Mouse (Mus musculus) liver, embryonic 14.5 days (tissue): Measurements from ENCODE around the gene Catsperb. TPM values are rescaled to one million over a fixed set of nuclear protein-coding genes. Genes with fewer than 3 reads are reported as not detected.
"Not testable (repeated sequence)": the region's sequence is repeated elsewhere in the genome, so short reads cannot be mapped to it uniquely, and the experiment has no call there.

Source experiments
- ATAC-seq: fragments of 200-750 bp; cut with Nextera tagmentation; 2 replicates; pipeline ENCODE4 v1.8.0; 2017; ENCODE audit warnings: moderate number of reproducible peaks, mild to moderate bottlenecking, moderate library complexity; ENCODE audit not compliant: insufficient read depth
- DNase-seq, 3 experiments: peaks; one replicate each; pipeline ENCODE4 v3.0.0-alpha.2; 2012 to 2013; ENCODE audit warnings: low read depth in 3 of 3, low spot score in 3 of 3
- H3K27ac ChIP-seq: fragments of 300-500 bp; sonication (generic); 2 replicates; pipeline ENCODE4 v1.5.1; 2014; ENCODE audit warnings: moderate library complexity, mild to moderate bottlenecking, control low read depth, inconsistent platforms
- H3K27me3 ChIP-seq: fragments of 300-500 bp; sonication (generic); 2 replicates; pipeline ENCODE4 v1.6.1; 2014; ENCODE audit warnings: mild to moderate bottlenecking, low read length, moderate library complexity; ENCODE audit not compliant: control insufficient read depth, insufficient read depth
- H3K36me3 ChIP-seq: fragments of 300-500 bp; sonication (generic); replicated peaks from 2 replicates; pipeline ENCODE4 v1.6.1; 2014; ENCODE audit warnings: low read depth; ENCODE audit not compliant: control insufficient read depth, insufficient read depth
- H3K4me1 ChIP-seq, 2 experiments: fragments of 200-500 bp in 1 of 2; fragments of 300-500 bp in 1 of 2; sonication (generic) in 1 of 2; replicated peaks; 2 replicates each; pipeline ENCODE4 v1.6.1; 2012 to 2014; ENCODE audit warnings: antibody characterized with exemption in 1 of 2, inconsistent platforms in 1 of 2, low read length in 1 of 2; ENCODE audit not compliant: control insufficient read depth in 2 of 2, insufficient read depth in 2 of 2
- H3K4me2 ChIP-seq: fragments of 300-500 bp; sonication (generic); 2 replicates; pipeline ENCODE4 v1.6.1; 2014; ENCODE audit warnings: low read depth, mild to moderate bottlenecking, control low read depth, moderate library complexity
- H3K4me3 ChIP-seq, 2 experiments: fragments of 200-500 bp in 1 of 2; fragments of 300-500 bp in 1 of 2; sonication (generic) in 1 of 2; 2 replicates each; pipeline ENCODE4 v1.5.1; 2012 to 2014; ENCODE audit warnings: low read depth in 2 of 2, low read length in 2 of 2, mild to moderate bottlenecking in 2 of 2, control low read depth in 1 of 2, inconsistent platforms in 1 of 2, moderate library complexity in 1 of 2; ENCODE audit not compliant: insufficient read depth in 1 of 2
- H3K9ac ChIP-seq: fragments of 300-500 bp; sonication (generic); replicated peaks from 2 replicates; pipeline ENCODE4 v1.6.1; 2014; ENCODE audit warnings: mild to moderate bottlenecking, control low read depth, moderate library complexity
- H3K9me3 ChIP-seq: fragments of 300-500 bp; sonication (generic); 2 replicates; pipeline ENCODE4 v1.6.1; 2016; ENCODE audit warnings: low read length, mixed read lengths; ENCODE audit not compliant: control insufficient read depth
- CTCF ChIP-seq: IDR thresholded peaks from 2 replicates; pipeline ENCODE4 v1.5.1; 2016; ENCODE audit warnings: antibody characterized with exemption, low read depth, control low read depth
- EP300 ChIP-seq: IDR thresholded peaks from 2 replicates; pipeline ENCODE4 v1.6.1; 2016; ENCODE audit warnings: antibody characterized with exemption, low read depth
- WGBS: fragments of 180-500 bp; shearing (Covaris S2); extraction: QIAGEN DNeasy Blood & Tissue Kit; methylation state at CpG from one replicate; pipeline ENCODE4 v1.1.7; 2014; ENCODE audit not compliant: insufficient replicate concordance; 5-methylcytosine and 5-hydroxymethylcytosine counted together
- polyA plus RNA-seq, 2 experiments: library from polyadenylated mRNA; depleted of rRNA in 1 of 2; stranded (reverse) in 1 of 2; unstranded in 1 of 2; fragments of >200 nt; fragmentation: Nextera tagmentation in 1 of 2; extraction: Ambion mirVana in 1 of 2; gene quantifications; 2 replicates each; pipeline versions ENCODE4 v1.2.1 to v1.2.3; 2012 to 2014

Catsperb gene
- polyA plus RNA-seq (2012; rRNA removed) (not detected in 2 replicates), polyA plus RNA-seq (2014; fragmentation: Nextera tagmentation; extraction: Ambion mirVana) (not detected in 2 replicates)

GRCm38 (mm10) chr12:101404353-101404752 lies at the start of gene Catsperb:
Gene Catsperb (plus strand): TSS chr12:101404653.
- not testable (repeated sequence) for ATAC-seq, H3K27ac ChIP-seq, H3K36me3 ChIP-seq, H3K4me1 ChIP-seq, H3K4me2 ChIP-seq, H3K27me3 ChIP-seq, H3K9ac ChIP-seq, H3K9me3 ChIP-seq, DNase-seq, H3K4me3 ChIP-seq
- 91% methylated on average over 1 of the region's 1 CpGs for WGBS

GRCm38 (mm10) chr12:101361468-101361867 lies 43.0 kb upstream of the Catsperb start:
- WGBS = 48% methylated on average over 1 of the region's 1 CpGs

GRCm38 (mm10) chr12:101381460-101381859 lies 23.0 kb upstream of the Catsperb start:
- H3K27ac ChIP-seq, H3K27me3 ChIP-seq, H3K36me3 ChIP-seq, H3K9me3 ChIP-seq, H3K4me2 ChIP-seq, DNase-seq, H3K9ac ChIP-seq, H3K4me3 ChIP-seq, ATAC-seq, H3K4me1 ChIP-seq: not testable (repeated sequence)
- no CpG with 5 or more reads among the region's 1 CpGs for WGBS

More at GRCm38 (mm10) chr12:101361468-101361867, 43.0 kb upstream of the Catsperb start:
- ATAC-seq, H3K27me3 ChIP-seq, H3K36me3 ChIP-seq, H3K4me1 ChIP-seq, H3K9me3 ChIP-seq, DNase-seq, H3K4me2 ChIP-seq, H3K27ac ChIP-seq, H3K4me3 ChIP-seq, H3K9ac ChIP-seq: not testable (repeated sequence)

- ATAC-seq = no peak
- DNase-seq = no peak
- H3K9me3 ChIP-seq = no peaks in the 10 kb centered on the region
- TF ChIP-seq EP300 (no peak), CTCF (no peak)
- H3K9ac ChIP-seq = no peak overlapping the region
- H3K27me3 ChIP-seq = no peaks in the 10 kb centered on the region
- H3K27ac ChIP-seq = no peak overlapping the region
- no peak overlapping the region for H3K4me3 ChIP-seq
- no peak overlapping the region for H3K4me2 ChIP-seq
- no peaks in the 10 kb centered on the region for H3K36me3 ChIP-seq
- H3K4me1 ChIP-seq = no peaks in the 10 kb centered on the region
- 41% methylated on average over 1 of the region's 1 CpGs for WGBS
These were observed 21.7 kb downstream of the Catsperb start for GRCm38 (mm10) chr12:101426131-101426530.

GRCm38 (mm10) chr12:101462051-101462450 lies 57.6 kb downstream of the Catsperb start:
- no peak overlapping the region for H3K4me2 ChIP-seq

GRCm38 (mm10) chr12:101483571-101483970 lies 79.1 kb downstream of the Catsperb start:
- TF ChIP-seq EP300 = no peak
- no peak for TF ChIP-seq CTCF
- Histone ChIP-seq H3K4me2 (no peak overlapping the region), H3K9me3 (no peaks in the 10 kb centered on the region)

More at GRCm38 (mm10) chr12:101462051-101462450, 57.6 kb downstream of the Catsperb start:
- DNase-seq (no peak), ATAC-seq (no peak)
- Histone ChIP-seq H3K36me3 (no peaks in the 10 kb centered on the region), H3K27ac (no peak overlapping the region), H3K9ac (no peak overlapping the region), H3K4me3 (no peak overlapping the region), H3K4me1 (no peaks in the 10 kb centered on the region), H3K9me3 (no peaks in the 10 kb centered on the region; the same call in 1 of the 2 replicates), H3K27me3 (no peaks in the 10 kb centered on the region)
- 63% methylated on average over 5 of the region's 5 CpGs for WGBS
- TF ChIP-seq CTCF (no peak), EP300 (no peak)

GRCm38 (mm10) chr12:101511326-101511725 lies 106.9 kb downstream of the Catsperb start:
- not testable (repeated sequence) for H3K36me3 ChIP-seq, ATAC-seq, H3K9me3 ChIP-seq, H3K4me1 ChIP-seq, H3K4me2 ChIP-seq, H3K4me3 ChIP-seq, H3K9ac ChIP-seq, H3K27ac ChIP-seq, H3K27me3 ChIP-seq, DNase-seq
- WGBS = 54% methylated on average over 2 of the region's 2 CpGs

More at GRCm38 (mm10) chr12:101483571-101483970, 79.1 kb downstream of the Catsperb start:
- no peaks in the 10 kb centered on the region for H3K36me3 ChIP-seq
- no peaks in the 10 kb centered on the region for H3K27me3 ChIP-seq
- H3K9ac ChIP-seq = no peak overlapping the region
- no peak overlapping the region for H3K4me3 ChIP-seq
- H3K4me1 ChIP-seq = no peaks in the 10 kb centered on the region
- no peak for DNase-seq
- ATAC-seq = no peak
- no peak overlapping the region for H3K27ac ChIP-seq

- not testable (repeated sequence) for H3K4me2 ChIP-seq, H3K4me1 ChIP-seq, H3K9me3 ChIP-seq, H3K4me3 ChIP-seq, H3K27me3 ChIP-seq, H3K9ac ChIP-seq, H3K27ac ChIP-seq, DNase-seq, H3K36me3 ChIP-seq, ATAC-seq
These were observed 202.2 kb downstream of the Catsperb start for GRCm38 (mm10) chr12:101606622-101607021.
